Mouse (Mus musculus) midbrain, embryonic 11.5 days (tissue): Measurements from ENCODE around the gene Sv2a. TPM values are rescaled to one million over a fixed set of nuclear protein-coding genes. Genes with fewer than 3 reads are reported as not detected.

Experiments
- ATAC-seq: fragments of 200-750 bp; cut with Nextera tagmentation; 2 replicates; pipeline ENCODE4 v1.8.0; 2017; ENCODE audit warnings: moderate TSS enrichment, moderate library complexity; ENCODE audit not compliant: low FRiP score
- DNase-seq: peaks from one replicate; pipeline ENCODE4 v3.0.0; 2015; ENCODE audit warnings: low spot score; ENCODE audit errors: missing footprints
- H3K27ac ChIP-seq: fragments of 300-500 bp; sonication (generic); 2 replicates; pipeline ENCODE4 v1.5.1; 2014; ENCODE audit warnings: low read depth, low read length
- H3K27me3 ChIP-seq: fragments of 300-500 bp; sonication (generic); 2 replicates; pipeline ENCODE4 v1.6.1; 2014; ENCODE audit warnings: mild to moderate bottlenecking, low read length, moderate library complexity, mixed read lengths; ENCODE audit not compliant: control insufficient read depth, insufficient read depth
- H3K36me3 ChIP-seq: fragments of 300-500 bp; sonication (generic); 2 replicates; pipeline ENCODE4 v1.6.1; 2014; ENCODE audit warnings: mild to moderate bottlenecking, low read length, moderate library complexity, mixed read lengths; ENCODE audit not compliant: control insufficient read depth, insufficient read depth
- H3K4me1 ChIP-seq: fragments of 300-500 bp; sonication (generic); 2 replicates; pipeline ENCODE4 v1.6.1; 2014; ENCODE audit warnings: low read length; ENCODE audit not compliant: control insufficient read depth, insufficient read depth
- H3K4me2 ChIP-seq: fragments of 300-500 bp; sonication (generic); 2 replicates; pipeline ENCODE4 v1.6.1; 2014; ENCODE audit warnings: mild to moderate bottlenecking, moderate library complexity
- H3K4me3 ChIP-seq: fragments of 300-500 bp; sonication (generic); 2 replicates; pipeline ENCODE4 v1.5.1; 2014; ENCODE audit warnings: low read depth, low read length
- H3K9ac ChIP-seq: fragments of 300-500 bp; sonication (generic); 2 replicates; pipeline ENCODE4 v1.6.1; 2014; ENCODE audit warnings: low read length
- H3K9me3 ChIP-seq: fragments of 300-500 bp; sonication (generic); 2 replicates; pipeline ENCODE4 v1.6.1; 2016; ENCODE audit warnings: low read length; ENCODE audit not compliant: control insufficient read depth
- WGBS: fragments of 180-500 bp; shearing (Covaris S2); extraction: QIAGEN DNeasy Blood & Tissue Kit; methylation state at CpG from one replicate; pipeline ENCODE4 v1.1.7; 2014; 5-methylcytosine and 5-hydroxymethylcytosine counted together
- polyA plus RNA-seq: library from polyadenylated mRNA; unstranded; fragments of >200 nt; fragmentation: Nextera tagmentation; extraction: Ambion mirVana; gene quantifications from 2 replicates; pipeline ENCODE4 v1.2.1, GENCODE M21; 2014

The Sv2a gene
- polyA plus RNA-seq: 9.4 and 10.3 TPM in 2 replicates

DNA sequence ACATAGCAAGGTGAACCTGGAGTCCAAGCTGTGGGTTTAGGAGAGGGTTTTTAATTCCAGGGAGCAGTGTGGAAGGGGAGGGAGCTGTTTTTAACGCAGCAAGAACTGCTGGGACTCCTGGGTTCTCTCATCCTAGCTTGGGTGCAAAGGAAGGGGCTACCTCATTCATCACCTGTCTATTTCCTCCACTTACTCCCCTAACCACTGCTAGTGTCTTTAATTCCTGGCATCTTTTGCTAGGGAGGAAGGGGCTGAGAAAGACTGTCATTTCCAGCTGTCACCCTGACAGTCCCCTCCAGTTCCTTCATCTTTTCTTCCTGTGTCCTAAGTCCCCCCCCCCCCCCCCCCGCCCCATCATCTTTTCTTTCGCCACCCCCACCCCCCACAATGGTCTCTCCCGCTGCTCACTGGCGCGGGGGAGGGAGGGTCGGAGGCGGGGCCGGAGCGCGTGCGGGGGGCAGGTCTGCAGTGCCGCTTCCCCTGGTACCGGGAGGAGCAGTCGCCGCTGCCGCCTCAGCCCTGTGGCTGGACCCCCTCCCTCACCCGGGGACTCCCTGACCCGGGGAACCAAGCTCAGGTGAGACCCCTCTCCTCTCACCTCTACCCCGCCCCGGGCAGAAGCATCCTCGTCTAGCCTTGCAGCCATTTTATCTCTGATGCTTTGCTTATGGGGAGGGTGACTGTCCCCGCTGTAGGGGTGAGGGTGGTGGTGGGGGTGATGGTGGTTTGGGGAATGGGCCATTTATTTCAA, at the start of gene Sv2a:
Gene Sv2a (plus strand): TSS at position 425 of the 751 bp plus-strand sequence.
- Histone ChIP-seq H3K36me3 (0 out of 2 replicates have a peak, but pooled peaks cover 2% of the 10 kb centered on the region), H3K9ac (peak within 1 kb of the TSS; percentile 69), H3K4me1 (peaks cover 20% of the 10 kb centered on the region), H3K9me3 (no peaks in the 10 kb centered on the region), H3K4me3 (peak within 1 kb of the TSS; percentile 40), H3K27ac (0 out of 2 replicates have a peak within 1 kb of the TSS, but pooled peaks have one; percentile 25), H3K27me3 (no peaks in the 10 kb centered on the region), H3K4me2 (peak within 1 kb of the TSS; percentile 69)
- DNase-seq (peak; percentile 86), ATAC-seq (peak; percentile 68)
- 1% methylated on average over 8 of the region's 23 CpGs for WGBS

DNA sequence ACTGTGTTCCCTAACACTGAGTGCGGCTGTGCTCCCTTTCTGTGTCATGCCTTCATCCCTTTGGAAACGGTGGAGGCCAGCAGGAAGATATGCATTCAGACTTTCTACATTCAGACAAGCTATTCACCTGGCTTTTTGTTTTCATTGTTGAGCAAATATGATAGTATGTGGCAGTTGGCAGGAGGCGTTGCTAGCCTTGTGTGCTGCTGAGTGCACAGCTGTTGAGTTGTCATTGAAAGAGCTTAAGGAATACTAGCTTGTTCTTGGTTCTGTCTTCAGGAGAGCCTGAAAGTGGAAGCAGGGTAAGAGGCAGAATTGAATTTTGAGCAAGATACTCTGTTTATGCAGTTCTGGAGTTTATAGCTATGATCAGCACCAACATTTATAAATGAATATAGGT, 48.5 kb upstream of the Sv2a start:
- Histone ChIP-seq H3K27ac (no peak overlapping the region), H3K9ac (no peak overlapping the region), H3K4me1 (no peaks in the 10 kb centered on the region), H3K4me3 (no peak overlapping the region), H3K4me2 (no peak overlapping the region), H3K36me3 (peaks cover 3% of the 10 kb centered on the region; the same call in 1 of the 2 replicates), H3K9me3 (no peaks in the 10 kb centered on the region), H3K27me3 (no peaks in the 10 kb centered on the region)
- ATAC-seq: no peak
- WGBS: 89% methylated on average over 3 of the region's 3 CpGs
- no peak for DNase-seq

DNA sequence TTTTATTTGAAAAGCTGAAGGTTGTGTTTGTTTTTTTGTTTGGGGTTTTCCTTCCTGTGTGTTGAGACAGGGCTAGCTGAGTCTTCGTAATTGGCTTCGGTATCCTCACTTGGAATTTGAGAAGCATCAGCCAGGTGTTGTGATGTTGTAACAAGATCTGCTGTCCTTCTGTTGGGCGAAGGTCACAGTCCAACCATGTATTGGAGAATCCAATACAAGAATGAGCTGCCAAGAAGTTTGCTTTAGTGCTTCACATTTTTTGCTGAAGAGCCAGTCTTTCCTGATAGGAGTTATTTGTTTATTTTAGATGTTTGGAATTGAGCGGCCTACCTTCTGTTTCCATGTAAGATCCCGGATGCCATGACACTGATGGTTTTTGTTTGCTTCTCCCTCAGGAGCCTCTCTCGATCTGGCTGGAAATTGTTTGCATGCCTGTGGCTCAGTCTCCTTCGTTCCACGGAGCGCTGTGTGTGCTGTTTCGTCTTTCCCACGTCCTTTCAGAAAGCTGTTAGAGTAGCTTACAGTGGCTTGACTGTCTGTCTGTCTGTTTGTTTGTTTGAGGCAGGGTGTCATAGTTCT, 47.5 kb upstream of the Sv2a start:
- ATAC-seq (no peak), DNase-seq (no peak)
- peaks cover 3% of the 10 kb centered on the region; the same call in 1 of the 2 replicates for H3K36me3 ChIP-seq
- no peak overlapping the region for H3K27ac ChIP-seq
- H3K4me2 ChIP-seq: no peak overlapping the region
- no peaks in the 10 kb centered on the region for H3K9me3 ChIP-seq
- no peaks in the 10 kb centered on the region for H3K4me1 ChIP-seq
- no peak overlapping the region for H3K9ac ChIP-seq
- H3K27me3 ChIP-seq: no peaks in the 10 kb centered on the region
- 72% methylated on average over 11 of the region's 11 CpGs for WGBS
- no peak overlapping the region for H3K4me3 ChIP-seq

DNA sequence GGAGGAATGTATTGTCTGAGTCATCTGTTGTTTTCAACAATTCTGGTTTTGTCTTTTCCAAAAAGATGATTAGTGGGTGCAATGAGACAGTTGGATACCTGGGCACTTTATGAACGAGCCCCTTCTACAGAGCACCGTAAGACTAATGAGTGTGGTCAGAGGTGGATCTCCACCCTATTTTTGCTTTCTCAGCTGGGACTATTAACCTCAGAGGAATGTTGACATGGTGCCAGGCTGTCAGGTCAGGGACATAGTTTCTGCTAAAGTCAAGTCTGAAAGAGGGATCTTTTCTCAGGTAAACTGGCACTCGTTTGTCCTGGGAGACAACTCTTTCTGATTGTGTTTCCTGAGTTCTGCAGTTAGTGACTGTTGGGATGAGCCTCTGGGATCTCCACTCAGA, 45.9 kb upstream of the Sv2a start:
- WGBS: 88% methylated on average over 3 of the region's 3 CpGs
- no peak overlapping the region for H3K9ac ChIP-seq
- no peaks in the 10 kb centered on the region for H3K27me3 ChIP-seq
- H3K4me3 ChIP-seq: no peak overlapping the region
- 0 out of 2 replicates have a peak, but pooled peaks cover 2% of the 10 kb centered on the region for H3K4me1 ChIP-seq
- no peaks in the 10 kb centered on the region for H3K9me3 ChIP-seq
- ATAC-seq: no peak
- peaks cover 3% of the 10 kb centered on the region; the same call in 1 of the 2 replicates for H3K36me3 ChIP-seq
- DNase-seq: no peak
- H3K27ac ChIP-seq: no peak overlapping the region
- H3K4me2 ChIP-seq: no peak overlapping the region

DNA sequence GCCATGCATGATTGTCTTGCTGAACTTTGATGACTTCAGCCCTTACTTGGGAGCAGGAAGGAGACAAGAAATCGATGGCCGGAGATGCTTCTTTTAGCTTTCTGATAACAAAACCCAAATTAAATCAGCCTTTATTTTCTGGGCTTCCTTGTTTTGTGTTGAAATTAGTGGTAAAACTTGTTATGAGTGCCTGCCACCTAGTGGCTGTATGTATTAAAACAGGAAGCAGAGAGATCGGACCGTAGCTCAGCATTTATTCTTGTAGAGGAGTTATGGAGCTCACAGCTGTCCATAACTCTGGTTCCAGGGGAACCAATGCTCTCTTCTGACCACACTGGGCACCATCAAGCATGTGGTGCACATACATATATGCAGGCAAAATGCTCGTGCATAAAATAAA, 33.0 kb upstream of the Sv2a start:
- H3K4me2 ChIP-seq: no peak overlapping the region
- H3K9ac ChIP-seq: no peak overlapping the region
- no peaks in the 10 kb centered on the region; the same call in 1 of the 2 replicates for H3K36me3 ChIP-seq
- no peak overlapping the region for H3K4me3 ChIP-seq
- DNase-seq (peak; percentile 91), ATAC-seq (no peak)
- no peaks in the 10 kb centered on the region for H3K9me3 ChIP-seq
- no peak overlapping the region for H3K27ac ChIP-seq
- H3K27me3 ChIP-seq: no peaks in the 10 kb centered on the region
- 30% methylated on average over 5 of the region's 5 CpGs for WGBS
- H3K4me1 ChIP-seq: no peaks in the 10 kb centered on the region

DNA sequence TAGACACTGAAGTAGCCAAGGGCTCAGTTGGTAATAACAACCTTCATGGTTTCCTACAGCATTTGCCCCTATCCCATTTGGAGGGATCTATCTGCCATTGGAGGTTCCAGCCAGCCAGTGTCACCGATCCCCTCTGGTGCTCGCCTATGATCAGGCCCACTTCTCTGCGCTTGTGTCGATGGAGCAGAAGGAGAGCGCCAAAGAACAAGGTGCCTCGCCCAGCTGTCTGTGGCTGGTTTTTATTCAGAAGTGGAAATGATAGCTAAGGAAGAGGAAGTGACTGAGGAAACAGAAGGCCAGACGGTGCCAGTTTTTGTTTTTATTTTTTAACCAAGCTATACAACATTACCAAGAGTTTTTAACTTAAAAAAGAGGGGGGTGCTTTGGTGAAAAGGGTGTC, 29.1 kb upstream of the Sv2a start:
- DNase-seq: no peak
- H3K36me3 ChIP-seq: peaks cover 11% of the 10 kb centered on the region; the same call in 1 of the 2 replicates
- WGBS: 91% methylated on average over 7 of the region's 7 CpGs

DNA sequence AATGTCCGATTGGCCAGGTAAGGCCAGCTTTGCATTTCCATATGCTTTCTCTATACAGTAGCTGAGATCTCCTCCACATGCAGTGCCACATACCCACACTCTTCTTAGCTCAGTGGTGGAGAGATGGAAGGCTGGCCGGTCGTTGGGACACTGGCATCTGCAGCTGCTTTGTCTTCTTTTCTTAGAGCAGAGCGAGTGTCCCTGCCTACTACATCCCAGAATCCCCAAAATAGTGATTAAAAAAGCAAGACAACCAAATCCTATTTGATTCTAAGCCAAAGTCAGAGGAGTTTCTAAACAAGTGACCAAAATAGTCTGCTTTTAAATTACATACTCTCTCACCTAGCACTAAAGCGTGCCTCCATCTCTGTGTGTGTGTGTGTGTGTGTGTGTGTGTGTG, 28.3 kb upstream of the Sv2a start:
- no peak overlapping the region for H3K9ac ChIP-seq

More for the DNA sequence above, 29.1 kb upstream of the Sv2a start:
- Histone ChIP-seq H3K4me2 (no peak overlapping the region), H3K9me3 (no peaks in the 10 kb centered on the region), H3K4me1 (no peaks in the 10 kb centered on the region), H3K4me3 (no peak overlapping the region), H3K27ac (no peak overlapping the region), H3K27me3 (no peaks in the 10 kb centered on the region), H3K9ac (no peak overlapping the region)
- no peak for ATAC-seq

DNA sequence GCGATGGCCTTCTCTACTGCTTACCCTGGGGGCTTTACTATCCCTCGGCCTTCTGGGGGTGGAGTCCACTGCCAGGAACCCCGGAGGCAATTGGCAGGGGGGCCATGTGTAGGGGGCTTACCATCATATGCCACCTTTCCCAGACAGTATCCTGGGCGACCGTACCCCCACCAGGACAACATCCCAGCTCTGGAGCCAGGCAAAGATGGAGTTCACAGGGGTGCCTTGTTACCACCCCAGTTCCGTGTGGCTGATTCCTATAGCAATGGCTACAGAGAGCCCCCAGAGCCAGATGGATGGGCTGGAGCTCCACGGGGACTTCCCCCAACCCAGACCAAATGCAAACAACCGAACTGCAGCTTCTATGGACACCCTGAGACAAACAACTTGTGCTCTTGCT, 25.4 kb upstream of the Sv2a start:
- WGBS: 84% methylated on average over 8 of the region's 8 CpGs
- DNase-seq: no peak
- H3K27me3 ChIP-seq: no peaks in the 10 kb centered on the region
- H3K4me3 ChIP-seq: no peak overlapping the region
- H3K4me1 ChIP-seq: peaks cover 4% of the 10 kb centered on the region; the same call in 1 of the 2 replicates
- no peak overlapping the region for H3K9ac ChIP-seq
- H3K27ac ChIP-seq: no peak overlapping the region
- H3K36me3 ChIP-seq: peaks cover 11% of the 10 kb centered on the region; the same call in 1 of the 2 replicates
- ATAC-seq: no peak
- H3K9me3 ChIP-seq: no peaks in the 10 kb centered on the region
- H3K4me2 ChIP-seq: no peak overlapping the region

More for the DNA sequence above, 28.3 kb upstream of the Sv2a start:
- no peaks in the 10 kb centered on the region for H3K4me1 ChIP-seq
- ATAC-seq: no peak
- 92% methylated on average over 5 of the region's 5 CpGs for WGBS
- H3K9me3 ChIP-seq: no peaks in the 10 kb centered on the region
- H3K4me2 ChIP-seq: no peak overlapping the region
- no peak overlapping the region for H3K4me3 ChIP-seq
- no peak for DNase-seq
- H3K27me3 ChIP-seq: no peaks in the 10 kb centered on the region
- H3K36me3 ChIP-seq: peaks cover 11% of the 10 kb centered on the region; the same call in 1 of the 2 replicates
- H3K27ac ChIP-seq: no peak overlapping the region

DNA sequence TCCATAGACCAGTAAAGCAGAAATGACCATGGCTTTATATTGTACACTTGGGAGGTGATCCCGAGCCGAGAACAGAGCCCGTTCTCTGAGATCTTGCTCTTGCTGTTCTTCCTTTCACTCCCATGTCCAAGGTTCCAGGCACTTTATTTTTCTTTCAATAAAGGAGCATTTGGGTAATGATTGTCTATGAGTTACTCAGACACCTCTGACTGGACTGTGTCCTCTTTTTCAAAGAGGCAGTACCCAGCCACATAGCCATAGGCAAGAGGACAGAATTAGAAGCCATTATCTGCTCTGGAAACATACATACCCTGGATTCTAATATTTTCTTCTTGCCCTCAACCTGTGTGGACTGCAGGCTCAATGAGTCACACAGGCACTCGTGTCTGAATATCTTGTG, 21.1 kb upstream of the Sv2a start:
- Histone ChIP-seq H3K27me3 (no peaks in the 10 kb centered on the region), H3K4me1 (peaks cover 20% of the 10 kb centered on the region), H3K4me3 (no peak overlapping the region), H3K9ac (no peak overlapping the region), H3K27ac (no peak overlapping the region), H3K9me3 (no peaks in the 10 kb centered on the region), H3K4me2 (no peak overlapping the region), H3K36me3 (0 out of 2 replicates have a peak, but pooled peaks cover 1% of the 10 kb centered on the region)
- no peak for DNase-seq
- WGBS: 82% methylated on average over 4 of the region's 4 CpGs
- ATAC-seq: no peak
